Mouse (Mus musculus) heart, postnatal 0 days (tissue): ENCODE measurements around the gene Fam107a.

Experiments
- CTCF ChIP-seq: IDR thresholded peaks from 2 replicates; pipeline ENCODE4 v1.5.1; 2016; ENCODE audit warnings: antibody characterized with exemption, control low read depth, low read depth
- EP300 ChIP-seq: IDR thresholded peaks from 2 replicates; pipeline ENCODE4 v1.6.1; 2016; ENCODE audit warnings: antibody characterized with exemption, low read depth

- TF ChIP-seq CTCF, result no peak
- TF ChIP-seq EP300, result no peak
These were observed 67.5 kb downstream of the Fam107a start for GRCm38 (mm10) chr14:8250141-8250871.
